Mouse (Mus musculus) A20 (cell line): ENCODE results near the gene Matk.

Source experiments
- DNase-seq: peaks from one replicate; pipeline ENCODE4 v3.0.0-alpha.2; 2011; ENCODE audit warnings: low read depth, low spot score

Matk gene

GRCm38 (mm10) chr10:81303258-81303657 lies 50.5 kb downstream of the Matk start:
- peak; percentile 19 for DNase-seq

GRCm38 (mm10) chr10:81303761-81304160 lies 51.0 kb downstream of the Matk start:
- DNase-seq = peak; percentile 45

GRCm38 (mm10) chr10:81304597-81305238 lies 52.0 kb downstream of the Matk start:
- DNase-seq = peak; percentile 71

- DNase-seq = no peak
Observed at GRCm38 (mm10) chr10:81305663-81306062, 52.9 kb downstream of the Matk start.

- DNase-seq = no peak
Observed at GRCm38 (mm10) chr10:81306173-81306668, 53.5 kb downstream of the Matk start.

- no peak for DNase-seq
Observed at GRCm38 (mm10) chr10:81306837-81307682, 54.3 kb downstream of the Matk start.

- no peak for DNase-seq
Observed at GRCm38 (mm10) chr10:81309571-81309970, 56.8 kb downstream of the Matk start.
